Mouse (Mus musculus): ENCODE measurements around the gene App. TPM values are rescaled to one million over a fixed set of nuclear protein-coding genes. Genes with fewer than 3 reads are reported as not detected.

Gene App
- polyA plus RNA-seq, 1 experiment from 2014 or later: 169 TPM

GRCm38 (mm10) chr16:84919649-84920308, 253.8 kb downstream of the App start:
- no peak overlapping the region for H3K4me2 ChIP-seq
- no peak overlapping the region for H3K4me3 ChIP-seq
- no peaks in the 10 kb centered on the region for H3K9me3 ChIP-seq (replicated peaks)
- no peaks in the 10 kb centered on the region for H3K36me3 ChIP-seq
- 63% methylated on average over 5 of the region's 5 CpGs for WGBS
- H3K9ac ChIP-seq: no peak overlapping the region
- H3K27me3 ChIP-seq: no peaks in the 10 kb centered on the region
- H3K27ac ChIP-seq: no peak overlapping the region
- 0 out of 2 replicates have a peak, but pooled peaks cover 3% of the 10 kb centered on the region for H3K4me1 ChIP-seq (replicated peaks)
- no peak for ATAC-seq (replicated peaks; ENCODE audit: insufficient number of reproducible peaks, insufficient read depth, low FRiP score, low read depth)

GRCm38 (mm10) chr16:84919087-84919486, 254.5 kb downstream of the App start:
- H3K27me3 ChIP-seq: no peaks in the 10 kb centered on the region

GRCm38 (mm10) chr16:84916772-84917171, 256.8 kb downstream of the App start:
- no peaks in the 10 kb centered on the region for H3K36me3 ChIP-seq
- WGBS: 69% methylated on average over 3 of the region's 3 CpGs
- H3K4me1 ChIP-seq (replicated peaks): no peaks in the 10 kb centered on the region
- H3K27me3 ChIP-seq: no peaks in the 10 kb centered on the region
- no peak overlapping the region for H3K9ac ChIP-seq
- no peak for ATAC-seq (replicated peaks; ENCODE audit: insufficient number of reproducible peaks, insufficient read depth, low FRiP score, low read depth)
- H3K27ac ChIP-seq: no peak overlapping the region
- H3K9me3 ChIP-seq (replicated peaks): no peaks in the 10 kb centered on the region
- H3K4me2 ChIP-seq: no peak overlapping the region
- no peak overlapping the region for H3K4me3 ChIP-seq

More at GRCm38 (mm10) chr16:84919087-84919486, 254.5 kb downstream of the App start:
- WGBS: 76% methylated on average over 3 of the region's 3 CpGs
- no peak overlapping the region for H3K4me3 ChIP-seq
- H3K9ac ChIP-seq: no peak overlapping the region
- no peak overlapping the region for H3K4me2 ChIP-seq
- no peak for ATAC-seq (replicated peaks; ENCODE audit: insufficient number of reproducible peaks, insufficient read depth, low FRiP score, low read depth)
- H3K9me3 ChIP-seq (replicated peaks): no peaks in the 10 kb centered on the region
- H3K36me3 ChIP-seq: no peaks in the 10 kb centered on the region
- H3K4me1 ChIP-seq (replicated peaks): 0 out of 2 replicates have a peak, but pooled peaks cover 3% of the 10 kb centered on the region
- H3K27ac ChIP-seq: no peak overlapping the region

- H3K4me1 ChIP-seq (replicated peaks): no peaks in the 10 kb centered on the region
- no peak overlapping the region for H3K4me2 ChIP-seq
- H3K27me3 ChIP-seq: no peaks in the 10 kb centered on the region
- H3K27ac ChIP-seq: no peak overlapping the region
- no peak overlapping the region for H3K4me3 ChIP-seq
- no peak overlapping the region for H3K9ac ChIP-seq
- H3K36me3 ChIP-seq: no peaks in the 10 kb centered on the region
- H3K9me3 ChIP-seq (replicated peaks): no peaks in the 10 kb centered on the region
- no peak for ATAC-seq (replicated peaks; ENCODE audit: insufficient number of reproducible peaks, insufficient read depth, low FRiP score, low read depth)
- 85% methylated on average over 8 of the region's 8 CpGs for WGBS
These were observed 261.9 kb downstream of the App start for GRCm38 (mm10) chr16:84911477-84912165.

GRCm38 (mm10) chr16:84902995-84903394, 270.6 kb downstream of the App start:
- Histone ChIP-seq H3K27me3 (no peaks in the 10 kb centered on the region), H3K27ac (no peak overlapping the region), H3K4me2 (no peak overlapping the region), H3K9ac (no peak overlapping the region), H3K4me3 (no peak overlapping the region), H3K36me3 (no peaks in the 10 kb centered on the region), H3K9me3 (replicated peaks) (no peaks in the 10 kb centered on the region), H3K4me1 (replicated peaks) (no peaks in the 10 kb centered on the region)
- WGBS: 87% methylated on average over 4 of the region's 4 CpGs
- no peak for ATAC-seq (replicated peaks; ENCODE audit: insufficient number of reproducible peaks, insufficient read depth, low FRiP score, low read depth)

Measured in heart, embryonic 15.5 days (tissue).